Mouse (Mus musculus): ENCODE results near the gene Smtn. TPM values are rescaled to one million over a fixed set of nuclear protein-coding genes. Genes with fewer than 3 reads are reported as not detected.

Gene Smtn
- 100 to 1,000 TPM; 170 to 174 TPM for total RNA-seq (2021)

DNA sequence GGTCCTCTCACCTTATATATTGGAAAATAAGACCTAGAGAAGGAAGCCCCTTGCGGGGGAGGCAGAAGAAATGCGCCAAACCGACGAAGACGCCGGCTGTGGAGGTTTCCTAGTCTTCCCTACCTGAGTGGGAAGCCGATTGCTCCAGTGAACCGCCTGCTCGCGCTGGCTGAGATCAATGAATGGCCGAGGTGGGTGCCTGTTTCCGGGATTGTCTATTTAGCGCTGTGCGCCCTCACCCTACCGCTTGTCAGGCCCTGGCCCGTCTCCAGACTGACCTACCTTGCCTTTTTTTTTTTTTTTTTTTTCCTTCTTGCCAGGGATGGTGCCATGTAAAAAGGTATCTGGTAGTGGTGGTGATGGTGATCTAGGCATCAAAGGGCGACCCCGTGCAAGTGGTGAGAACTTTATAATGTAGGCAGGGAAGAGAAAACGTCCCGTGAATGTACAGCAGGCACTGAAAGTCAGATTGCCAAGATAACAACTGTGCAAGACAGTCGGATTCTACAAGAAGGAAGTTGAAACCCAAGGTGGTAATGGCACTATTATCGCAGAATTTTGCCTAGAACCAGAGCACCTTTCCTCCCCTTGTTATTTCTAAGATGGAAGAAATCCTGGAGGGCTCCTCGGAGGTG, at the start of gene Smtn:
TSS of gene Smtn (minus strand) at position 162 of the 635 bp plus-strand sequence.
- intact Hi-C loops (cut with DNase I): no loop called here
- DNase-seq (ENCODE audit: low spot score): no peak

DNA sequence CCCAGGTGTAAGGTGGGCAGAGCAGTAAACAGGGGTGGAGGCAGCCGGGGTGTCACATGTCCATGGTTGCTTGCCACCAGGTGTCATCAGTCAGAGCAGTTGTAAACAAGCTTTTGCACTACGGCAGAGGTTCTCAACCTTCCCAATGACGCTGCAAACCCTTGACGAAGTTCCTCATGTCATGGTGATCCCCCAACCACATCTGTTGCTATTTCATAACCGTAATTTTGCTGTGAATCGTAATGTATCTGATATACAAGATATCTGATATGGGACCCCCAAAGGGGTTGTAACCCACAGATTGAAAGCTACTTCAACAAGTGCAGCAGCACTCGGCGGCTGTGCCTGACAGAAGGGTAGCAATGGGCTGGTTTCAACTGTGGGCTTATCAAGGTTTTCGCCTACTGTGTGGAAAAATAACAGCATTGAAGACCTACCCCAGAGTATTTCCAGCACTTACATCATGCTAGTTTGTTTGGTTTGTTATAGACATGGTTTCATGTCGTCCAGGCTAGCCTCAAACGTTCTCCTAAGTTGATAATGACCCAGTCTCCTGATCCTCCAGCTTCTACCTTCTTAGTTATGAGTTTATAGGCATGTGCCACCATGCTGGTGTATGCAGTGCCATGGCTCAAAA, 47.7 kb upstream of the Smtn start:
- intact Hi-C loops (cut with DNase I): no loop called here
- DNase-seq (ENCODE audit: low spot score): no peak

DNA sequence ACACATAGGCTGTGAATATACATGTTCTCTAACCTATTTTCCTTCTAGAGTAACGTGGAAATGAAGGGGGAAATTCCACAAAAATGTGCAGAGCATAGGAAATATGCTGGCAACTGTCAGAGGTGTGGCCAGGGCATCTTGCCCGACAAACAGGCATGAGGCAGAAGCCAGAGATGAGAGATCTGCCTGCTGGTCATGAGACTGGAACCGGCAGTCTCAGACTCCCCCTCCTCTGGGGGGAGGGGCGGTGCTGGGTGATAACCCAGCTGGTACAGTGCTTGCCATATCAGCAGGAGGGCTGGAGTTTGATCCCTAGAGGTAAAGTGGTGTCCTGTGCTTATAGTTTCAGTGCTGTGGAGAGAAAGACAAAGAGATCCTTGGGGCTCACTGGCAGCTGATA, 46.9 kb upstream of the Smtn start:
- intact Hi-C loops (cut with DNase I): loop anchor here (2.0 kb wide), 1 partner anchor 13 kb away; no protein-coding TSS in a partner anchor

DNA sequence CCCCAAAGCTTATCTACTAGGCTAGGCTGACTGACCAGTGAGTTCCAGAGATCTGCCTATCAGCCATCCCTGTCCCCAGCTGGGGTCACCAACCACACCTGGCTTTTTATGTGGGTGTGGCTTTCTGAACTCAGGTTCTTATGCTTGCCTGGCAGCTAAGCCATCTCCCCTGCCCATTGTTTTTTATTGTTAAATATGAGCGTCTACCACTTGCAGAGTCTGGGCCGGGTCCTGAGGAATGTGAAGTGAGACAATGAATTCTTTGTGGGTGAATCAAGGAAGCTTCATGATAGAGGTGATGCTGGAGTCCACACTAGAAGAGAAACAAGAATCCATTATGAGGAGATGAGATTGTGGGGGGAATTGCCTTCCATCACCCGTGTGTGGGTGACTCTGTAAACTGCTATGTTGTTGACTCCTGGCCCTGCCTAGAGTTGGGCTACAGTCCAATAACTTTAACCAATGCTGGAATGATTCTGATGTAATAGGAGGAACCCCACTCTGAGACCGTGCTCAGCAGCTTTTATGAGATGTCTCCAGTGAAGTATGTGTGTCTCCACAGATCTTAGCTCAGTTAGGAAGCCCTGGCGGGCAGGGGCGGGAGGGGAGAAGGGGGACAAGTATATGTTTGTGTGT, 45.7 kb upstream of the Smtn start:
- intact Hi-C loops (cut with DNase I): loop anchor here (2.0 kb wide), 1 partner anchor 15 kb away; no protein-coding TSS in a partner anchor

More for the DNA sequence above, 46.9 kb upstream of the Smtn start:
- no peak for DNase-seq (ENCODE audit: low spot score)

DNA sequence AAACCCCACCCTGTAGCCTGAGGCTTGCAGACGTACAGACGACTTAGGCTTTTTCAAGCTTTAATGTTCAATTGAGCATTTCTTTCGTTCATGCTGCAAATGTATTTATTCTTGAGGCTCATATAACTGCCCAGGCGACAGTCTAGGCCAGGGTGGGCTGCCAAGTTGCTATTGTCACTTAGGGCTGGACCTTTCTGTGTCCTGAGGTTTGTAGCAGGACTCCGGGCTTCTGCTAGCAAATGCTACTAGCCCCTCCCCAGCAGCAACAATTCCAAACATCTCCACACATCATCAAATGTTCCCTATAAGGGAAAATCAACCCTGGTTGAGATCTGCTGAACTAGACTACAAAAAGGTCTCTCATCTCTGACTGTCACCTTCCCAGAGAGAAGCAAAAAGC, 42.7 kb upstream of the Smtn start:
- intact Hi-C loops (cut with DNase I): no loop called here

More for the DNA sequence above, 45.7 kb upstream of the Smtn start:
- no peak for DNase-seq (ENCODE audit: low spot score)

DNA sequence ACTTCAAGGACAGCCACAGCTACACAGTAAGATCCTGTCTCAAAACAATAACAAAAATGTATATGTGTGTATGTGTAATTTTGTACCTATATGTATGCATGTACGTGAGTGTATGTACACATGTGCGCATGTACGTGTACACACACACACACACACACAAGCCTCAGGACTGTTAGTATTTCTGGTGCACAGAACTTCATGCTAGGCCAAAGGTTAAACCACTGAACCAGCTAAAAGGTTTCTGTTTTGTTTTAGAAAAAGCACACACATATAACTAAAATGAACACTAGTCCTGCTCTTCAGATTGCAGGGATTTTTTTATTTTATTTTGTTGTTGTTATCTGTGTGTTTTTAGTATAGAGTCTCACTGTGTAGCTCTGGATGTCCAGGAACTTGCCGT, 41.5 kb upstream of the Smtn start:
- intact Hi-C loops (cut with DNase I): no loop called here
- no peak for DNase-seq (ENCODE audit: low spot score)

More for the DNA sequence above, 42.7 kb upstream of the Smtn start:
- no peak for DNase-seq (ENCODE audit: low spot score)

DNA sequence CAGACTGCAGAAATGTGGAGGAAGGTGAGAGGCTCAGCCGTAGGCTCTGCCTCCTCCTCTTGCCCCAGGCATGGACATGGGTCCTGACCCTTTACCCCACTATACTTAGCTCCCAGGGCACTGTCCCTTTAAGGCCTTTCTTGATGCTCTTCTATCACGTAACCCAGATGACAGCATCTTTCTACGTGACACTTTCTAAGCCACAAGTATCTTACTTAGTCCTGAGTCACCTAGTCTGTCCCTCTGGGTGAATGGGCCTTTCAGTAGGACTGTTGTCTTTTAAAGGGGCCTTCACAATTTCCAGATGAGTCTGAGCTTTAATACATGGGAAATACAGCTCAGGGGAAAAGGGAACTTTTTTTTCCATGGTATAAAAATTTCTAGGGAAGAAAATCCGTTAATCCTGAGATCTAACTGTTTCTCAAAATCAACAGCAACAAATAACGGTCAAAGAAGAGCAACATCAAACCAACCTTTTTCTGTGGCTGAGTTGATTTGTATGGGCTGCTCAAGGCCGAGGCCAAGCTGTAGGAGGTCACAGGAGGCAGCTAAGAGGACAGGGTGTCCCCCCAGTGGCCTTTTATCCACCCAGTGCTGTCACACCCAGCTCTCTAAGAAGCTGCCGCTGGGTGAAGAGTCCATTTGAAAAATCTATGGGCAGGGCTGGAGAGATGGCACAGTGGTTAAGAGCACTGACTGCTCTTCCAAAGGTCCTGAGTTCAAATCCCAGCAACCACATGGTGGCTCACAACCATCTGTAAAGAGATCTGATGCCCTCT, 40.1 kb upstream of the Smtn start:
- intact Hi-C loops (cut with DNase I): no loop called here

DNA sequence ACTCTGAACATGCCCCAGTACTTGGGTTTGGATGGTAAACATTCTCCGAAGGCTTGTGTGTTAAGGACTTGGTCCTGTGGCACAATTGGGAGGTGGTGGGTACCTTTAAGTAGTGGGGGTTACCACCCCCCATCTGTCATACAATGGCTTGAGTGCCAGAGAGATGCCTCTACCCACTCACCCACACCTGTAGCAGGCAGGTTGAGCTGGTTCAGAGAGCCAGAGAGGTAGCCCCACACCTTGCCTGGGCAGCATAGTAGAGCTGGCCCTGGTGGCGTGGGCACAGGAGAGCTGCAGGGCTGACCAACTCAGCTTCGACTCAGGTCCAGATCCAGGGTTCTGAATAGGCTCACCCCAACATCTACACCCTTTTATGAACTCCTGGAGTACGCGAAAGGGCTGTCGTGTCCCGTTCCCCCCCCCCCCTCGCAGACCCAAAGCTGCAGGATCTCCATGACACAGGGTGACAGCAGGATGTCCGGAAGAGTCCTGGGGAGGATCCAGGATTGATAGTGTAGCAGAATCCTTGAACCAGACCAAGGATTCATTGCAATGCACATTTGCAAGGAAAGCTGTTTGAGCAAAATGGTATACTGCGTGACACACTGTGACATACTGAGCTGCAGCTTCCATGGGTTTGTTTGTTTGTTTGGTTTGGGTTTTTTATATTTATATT, 37.8 kb upstream of the Smtn start:
- intact Hi-C loops (cut with DNase I): no loop called here
- no peak for DNase-seq (ENCODE audit: low spot score)

More for the DNA sequence above, 40.1 kb upstream of the Smtn start:
- DNase-seq (ENCODE audit: low spot score): no peak

DNA sequence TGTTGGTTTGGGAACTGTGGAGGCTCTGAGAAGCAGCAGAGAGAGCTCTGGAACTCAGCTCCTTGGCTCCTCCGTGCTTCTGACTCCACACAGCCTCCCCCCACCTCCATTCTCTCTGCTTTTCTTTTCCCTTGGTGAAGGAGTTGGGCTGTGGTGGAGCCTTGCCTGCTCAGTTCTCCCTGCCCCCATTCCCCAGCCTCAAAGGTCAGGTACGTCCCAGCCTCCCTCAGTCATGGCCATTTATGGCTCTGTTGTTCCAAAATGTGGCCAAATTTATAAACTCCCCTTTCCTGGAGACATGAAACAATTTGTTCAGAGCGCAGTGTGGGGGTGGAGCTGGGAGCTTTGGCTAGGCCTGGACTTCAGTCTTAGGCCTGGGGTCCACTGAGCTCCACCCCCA, 34.8 kb upstream of the Smtn start:
- intact Hi-C loops (cut with DNase I): no loop called here
- peak; percentile 52 for DNase-seq (ENCODE audit: low spot score)

DNA sequence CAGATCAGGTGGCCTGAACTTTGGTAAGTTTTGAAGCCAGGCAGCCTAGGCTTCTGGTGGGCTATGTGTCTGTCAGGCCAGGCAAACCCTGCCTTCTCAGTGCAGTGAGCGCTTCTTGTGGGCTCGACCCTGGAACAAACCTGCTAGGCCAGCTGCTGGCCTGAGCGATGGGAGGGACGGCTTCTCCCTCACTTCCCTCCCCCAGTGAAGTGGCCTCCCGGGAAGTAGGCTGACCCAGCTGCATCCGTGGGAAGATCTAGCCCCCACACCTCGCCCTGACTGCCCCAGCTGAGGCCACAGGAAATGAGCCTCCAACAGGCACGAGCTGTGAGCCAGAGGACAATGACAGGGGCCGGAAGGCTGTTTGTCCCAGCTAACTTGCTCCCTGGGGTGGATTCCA, 32.7 kb upstream of the Smtn start:
- intact Hi-C loops (cut with DNase I): loop anchor here (1.0 kb wide), 1 partner anchor 38 kb away; no protein-coding TSS in a partner anchor
- DNase-seq (ENCODE audit: low spot score): peak; percentile 86

DNA sequence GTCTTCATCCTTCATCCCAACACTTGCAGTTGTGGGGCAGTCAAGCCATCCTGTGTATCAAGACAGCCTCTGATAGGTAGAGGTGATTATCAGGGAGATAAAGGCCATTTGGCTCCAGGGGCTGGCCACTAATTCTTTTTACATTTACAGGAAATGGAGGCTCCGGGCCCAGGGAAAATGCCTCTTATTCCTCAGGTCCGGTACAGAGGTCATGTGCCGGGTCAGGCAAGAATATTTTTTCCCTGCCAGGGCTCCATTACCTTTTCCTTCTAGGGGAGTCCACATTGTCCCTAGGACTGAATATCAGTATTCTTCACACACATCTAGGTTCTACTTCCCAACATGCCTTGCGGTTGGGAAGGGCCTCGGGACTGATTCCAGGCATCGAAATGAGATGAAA, 31.8 kb upstream of the Smtn start:
- DNase-seq (ENCODE audit: low spot score): no peak
- intact Hi-C loops (cut with DNase I): no loop called here

DNA sequence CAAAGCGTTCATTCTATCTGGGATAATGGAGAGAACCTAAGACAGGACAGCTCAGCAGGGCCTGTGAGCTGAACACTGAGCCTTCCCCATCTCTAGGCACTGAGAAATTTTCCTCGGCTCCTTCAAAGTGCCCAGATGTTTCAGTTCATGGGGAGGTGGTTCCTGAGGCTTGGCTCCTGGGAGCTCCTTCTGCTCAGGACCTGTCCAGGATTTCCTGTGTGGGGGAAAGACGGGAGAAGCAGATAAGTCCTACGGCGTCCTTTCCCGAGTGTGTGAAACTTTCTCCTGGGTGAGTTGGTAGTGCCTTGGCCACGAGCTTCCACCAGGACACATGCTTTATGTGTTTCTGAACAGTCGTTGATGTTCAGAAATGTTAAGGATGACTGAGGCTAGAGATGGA, 29.9 kb upstream of the Smtn start:
- intact Hi-C loops (cut with DNase I): no loop called here
- DNase-seq (ENCODE audit: low spot score): no peak

DNA sequence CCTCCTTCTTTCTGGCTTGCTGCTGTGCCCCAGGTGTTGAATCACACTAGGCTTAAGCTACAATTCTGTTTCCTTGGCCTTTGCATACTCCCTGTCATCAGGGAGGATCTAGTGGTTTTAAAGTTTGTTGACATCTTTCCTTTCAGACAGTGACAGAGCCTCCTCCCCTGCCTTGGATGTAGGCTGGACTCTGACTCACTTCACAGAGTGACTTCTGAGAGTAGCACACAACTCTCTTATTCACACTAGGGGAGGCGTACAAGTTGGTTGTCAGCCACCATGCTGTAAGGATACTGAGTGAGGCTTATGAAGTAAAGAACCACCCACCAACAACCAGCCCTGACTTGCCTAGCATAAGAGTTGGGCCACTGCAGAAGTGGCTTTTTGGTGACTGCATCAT, 27.5 kb upstream of the Smtn start:
- intact Hi-C loops (cut with DNase I): no loop called here
- no peak for DNase-seq (ENCODE audit: low spot score)

DNA sequence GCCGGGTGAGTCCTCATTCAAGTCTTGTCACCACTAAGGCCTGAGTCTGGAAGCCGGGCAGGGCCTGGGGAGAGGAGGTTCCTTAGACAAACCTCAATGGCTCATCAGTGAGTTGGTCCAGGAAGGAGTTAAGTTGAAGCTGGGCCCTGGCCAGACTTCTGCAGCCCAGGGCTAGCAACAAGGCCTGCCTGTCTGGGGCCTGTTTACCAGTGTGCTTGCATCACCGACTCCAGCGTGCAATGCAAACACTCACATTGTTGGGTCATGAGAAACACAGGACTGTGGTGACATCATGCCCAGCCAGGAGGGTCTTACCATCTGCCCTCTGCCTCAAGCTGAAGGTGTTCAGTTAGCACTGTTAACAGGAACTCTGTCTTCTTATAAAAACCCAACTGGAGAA, 25.6 kb upstream of the Smtn start:
- intact Hi-C loops (cut with DNase I): no loop called here
- DNase-seq (ENCODE audit: low spot score): no peak

DNA sequence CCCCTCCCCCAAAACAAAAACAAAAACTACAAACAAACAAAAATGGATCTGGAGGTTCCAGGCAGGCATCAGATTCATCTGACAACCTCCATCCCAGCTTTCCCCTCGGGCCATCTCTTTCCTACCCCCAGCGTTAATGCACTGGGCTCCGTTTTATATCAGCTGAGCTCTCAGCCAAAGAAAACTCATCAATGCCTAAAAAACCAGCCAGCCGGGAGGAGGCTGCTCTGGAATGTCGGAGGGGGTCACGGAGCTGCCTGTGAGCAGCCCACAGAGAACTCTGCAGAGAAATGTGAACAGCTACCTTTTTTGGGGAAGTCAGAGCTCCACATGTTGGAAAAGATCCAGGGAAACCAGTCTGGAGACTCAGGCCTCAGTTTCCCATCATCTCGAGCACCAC, 24.0 kb upstream of the Smtn start:
- DNase-seq (ENCODE audit: low spot score): no peak
- intact Hi-C loops (cut with DNase I): no loop called here

DNA sequence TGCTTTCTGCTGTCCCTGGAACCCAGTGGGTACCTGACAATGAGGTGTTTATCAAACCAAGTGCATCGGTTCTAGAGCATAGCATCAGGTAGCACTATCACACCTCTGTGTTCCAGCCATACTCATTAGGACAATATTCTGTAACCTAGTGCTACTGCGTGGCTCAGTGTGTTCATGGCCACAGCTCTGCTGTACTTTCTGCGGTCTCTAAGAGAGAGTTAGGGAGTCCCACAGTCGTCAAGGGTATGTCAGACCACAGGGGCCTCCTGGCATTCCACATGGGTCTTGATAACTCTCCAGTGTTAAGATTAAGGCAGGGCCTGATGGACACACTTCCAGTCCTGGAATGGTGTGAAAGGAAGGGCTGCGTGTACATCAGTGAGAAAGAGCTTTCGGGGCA, 23.4 kb upstream of the Smtn start:
- intact Hi-C loops (cut with DNase I): no loop called here
- DNase-seq (ENCODE audit: low spot score): no peak

DNA sequence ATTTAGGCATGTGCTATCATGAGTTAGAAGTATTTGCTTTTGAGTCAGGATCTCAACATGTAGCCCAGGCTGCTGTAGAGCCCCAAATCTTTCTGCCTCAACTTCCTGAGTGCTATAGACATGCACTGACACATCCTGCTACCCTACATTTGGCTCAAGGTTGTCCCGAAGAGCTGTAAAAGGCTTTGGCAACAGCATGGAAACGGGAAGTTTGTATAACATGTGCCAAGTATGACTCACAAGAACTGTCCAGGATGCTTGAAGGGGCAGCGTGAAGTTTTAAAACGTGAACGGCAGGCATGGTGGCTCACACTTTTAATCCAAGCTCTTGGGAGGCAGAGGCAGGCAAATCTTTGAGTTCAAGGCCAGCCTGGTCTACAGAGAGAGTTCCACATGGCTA, 19.8 kb upstream of the Smtn start:
- DNase-seq (ENCODE audit: low spot score): no peak
- intact Hi-C loops (cut with DNase I): no loop called here

DNA sequence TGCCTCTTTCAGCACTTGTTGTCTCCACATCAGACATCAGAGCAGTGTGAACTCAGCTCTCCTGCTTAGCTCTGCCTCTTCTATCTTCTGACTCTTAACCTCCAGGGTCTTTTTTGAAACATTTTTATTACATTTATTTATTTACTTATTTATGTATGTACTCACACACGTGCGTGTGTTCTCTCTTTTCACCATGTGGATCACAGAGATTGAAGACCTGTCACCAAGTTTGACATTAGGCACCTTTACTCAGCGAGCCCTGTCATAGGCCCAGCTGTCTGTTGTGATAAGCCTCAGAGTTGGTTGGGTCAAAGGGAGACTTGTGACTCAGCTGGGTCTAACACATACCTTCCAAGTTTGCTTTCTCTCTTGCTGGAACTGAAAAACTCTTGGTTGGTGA, 17.4 kb upstream of the Smtn start:
- intact Hi-C loops (cut with DNase I): no loop called here
- DNase-seq (ENCODE audit: low spot score): no peak

DNA sequence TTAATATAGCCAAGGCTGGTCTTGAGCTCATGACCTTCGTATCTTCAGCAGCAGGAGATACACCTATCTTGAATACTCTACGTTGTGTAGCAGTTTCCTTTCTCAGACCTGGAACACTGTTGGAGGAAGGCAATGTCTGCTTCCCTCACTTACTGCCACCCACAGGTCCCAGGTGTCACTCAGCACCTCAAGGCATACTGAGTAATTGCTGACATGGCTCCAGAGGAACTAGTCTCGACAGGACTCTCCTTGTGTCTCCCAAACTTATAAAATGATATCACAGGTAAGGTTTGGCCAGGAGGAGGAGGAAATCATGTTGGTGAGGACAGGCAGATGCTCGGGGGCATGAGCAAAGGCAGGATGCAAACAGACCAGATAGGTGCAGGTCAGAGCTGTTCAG, 14.6 kb upstream of the Smtn start:
- DNase-seq (ENCODE audit: low spot score): no peak
- intact Hi-C loops (cut with DNase I): no loop called here

DNA sequence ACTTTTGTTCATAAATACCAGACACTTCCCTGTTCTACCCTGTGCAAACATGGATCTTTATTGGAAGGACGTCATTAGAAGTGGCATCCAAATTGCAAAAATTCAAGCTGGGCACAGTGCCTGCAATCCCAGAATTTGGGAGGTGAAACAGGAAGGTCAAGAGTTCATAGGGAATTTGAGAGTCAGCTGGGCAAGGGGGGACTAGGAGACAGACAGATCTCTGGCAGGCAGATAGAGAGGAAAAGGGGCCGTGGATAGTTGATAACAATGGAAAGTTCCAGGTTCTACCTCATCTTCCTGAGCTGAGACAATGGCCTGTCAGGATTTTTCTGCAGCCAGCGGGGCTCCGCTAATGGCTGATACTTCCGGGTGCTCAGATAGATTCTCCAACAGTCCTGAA, 9.4 kb upstream of the Smtn start:
- no peak for DNase-seq (ENCODE audit: low spot score)
- intact Hi-C loops (cut with DNase I): no loop called here

Data from heart, postnatal 25 days (tissue).